Mouse (Mus musculus) lung, adult 2 months (tissue): Measurements from ENCODE around the gene Hist2h2be. TPM values are rescaled to one million over a fixed set of nuclear protein-coding genes. Genes with fewer than 3 reads are reported as not detected.
"Not testable (repeated sequence)": the region's sequence is repeated elsewhere in the genome, so short reads cannot be mapped to it uniquely, and the experiment has no call there.

Experiments
- DNase-seq: peaks from one replicate; pipeline ENCODE4 v3.0.0; 2022
- H3K4me1 ChIP-seq: fragments of 200-500 bp; 2 replicates; pipeline ENCODE4 v1.6.1; 2011; ENCODE audit warnings: low read length; ENCODE audit not compliant: control insufficient read depth, insufficient read depth
- H3K4me3 ChIP-seq: fragments of 200-500 bp; replicated peaks from 2 replicates; pipeline ENCODE3; 2011; ENCODE audit warnings: low read depth, mild to moderate bottlenecking, control low read depth, low read length; ENCODE audit errors: extremely low read depth
- CTCF ChIP-seq: fragments of 200-500 bp; IDR thresholded peaks from 2 replicates; pipeline ENCODE4 v1.5.1; 2011; ENCODE audit warnings: mild to moderate bottlenecking, low read length, control low read depth; ENCODE audit not compliant: insufficient read depth
- POLR2A ChIP-seq: fragments of 200-500 bp; IDR thresholded peaks from 2 replicates; pipeline ENCODE4 v1.6.1; 2011; ENCODE audit warnings: low read depth, mild to moderate bottlenecking, control low read depth, low read length, borderline replicate concordance; ENCODE audit errors: extremely low read depth
- WGBS: fragments of 180-500 bp; shearing (Covaris S2); methylation state at CpG from one replicate; pipeline ENCODE4 v1.1.7; 2018; 5-methylcytosine and 5-hydroxymethylcytosine counted together
- polyA plus RNA-seq: library from polyadenylated mRNA; depleted of rRNA; stranded (reverse); fragments of >200 nt; gene quantifications from 2 replicates; pipeline ENCODE4 v1.2.3, GENCODE M21; 2012; rRNA removed

Hist2h2be gene
- polyA plus RNA-seq, result 4.2 and 6.2 TPM in 2 replicates

- peak; percentile 85 for DNase-seq
- peaks cover 13% of the 10 kb centered on the region for H3K4me1 ChIP-seq
- peak within 1 kb of the TSS; percentile 95 for H3K4me3 ChIP-seq
- TF ChIP-seq POLR2A, result peak; percentile 89
- no peak for TF ChIP-seq CTCF
- under 1% methylated on average over 43 of the region's 43 CpGs for WGBS
These were observed at the start of gene Hist2h2be, which contains the start of gene Hist2h2ac for GRCm38 (mm10) chr3:96220765-96221639. Gene Hist2h2be, plus strand, starts transcription at chr3:96221119. Gene Hist2h2ac, minus strand, starts transcription at chr3:96220880.

GRCm38 (mm10) chr3:96171583-96172196 lies 49.2 kb upstream of the Hist2h2be start:
- WGBS, result 10% methylated on average over 18 of the region's 18 CpGs
- TF ChIP-seq CTCF, result no peak
- DNase-seq, result peak; percentile 28
- H3K4me1 ChIP-seq, result peaks cover 10% of the 10 kb centered on the region
- H3K4me3 ChIP-seq, result peak overlapping the region; percentile 97

GRCm38 (mm10) chr3:96172197-96173178 lies 48.4 kb upstream of the Hist2h2be start, which contains the start of gene Sf3b4:
Gene Sf3b4, plus strand, starts transcription at chr3:96172332.
- Histone ChIP-seq H3K4me1 (peaks cover 10% of the 10 kb centered on the region), H3K4me3 (peak within 1 kb of the TSS; percentile 97)
- WGBS, result under 1% methylated on average over 57 of the region's 58 CpGs
- DNase-seq, result peak; percentile 85
- peak; percentile 99 for TF ChIP-seq POLR2A
- TF ChIP-seq CTCF, result no peak

DNA sequence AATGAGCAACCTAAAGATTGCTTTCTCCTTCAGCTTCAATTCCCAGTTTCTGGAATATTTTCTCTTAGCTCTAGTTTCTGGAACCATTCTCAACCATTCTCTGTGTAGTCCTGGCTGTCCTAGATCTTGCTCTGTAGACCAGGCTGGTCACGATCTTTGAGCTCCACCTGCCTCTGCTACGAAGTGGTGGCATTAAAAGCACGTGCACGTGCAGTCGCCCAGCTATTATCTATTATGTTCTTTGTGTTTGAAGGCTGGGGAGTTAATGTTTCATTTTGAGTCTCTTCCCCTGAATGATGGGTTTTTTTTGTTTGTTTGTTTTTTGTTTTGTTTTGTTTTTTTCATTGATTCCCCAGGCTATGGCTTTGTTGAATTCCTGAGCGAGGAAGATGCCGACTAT lies 47.7 kb upstream of the Hist2h2be start:
- DNase-seq, result no peak
- WGBS, result 34% methylated on average over 7 of the region's 7 CpGs
- Histone ChIP-seq H3K4me3 (peak overlapping the region; percentile 92), H3K4me1 (peaks cover 7% of the 10 kb centered on the region)
- no peak for TF ChIP-seq POLR2A
- no peak for TF ChIP-seq CTCF

GRCm38 (mm10) chr3:96174042-96174441 lies 46.9 kb upstream of the Hist2h2be start:
- H3K4me3 ChIP-seq, DNase-seq, H3K4me1 ChIP-seq: not testable (repeated sequence)
- WGBS, result 85% methylated on average over 4 of the region's 4 CpGs

- TF ChIP-seq POLR2A (no peak), CTCF (no peak)
- Histone ChIP-seq H3K4me3 (no peak overlapping the region), H3K4me1 (peaks cover 7% of the 10 kb centered on the region)
- DNase-seq, result no peak
- 89% methylated on average over 6 of the region's 6 CpGs for WGBS
These were observed 45.7 kb upstream of the Hist2h2be start for GRCm38 (mm10) chr3:96175251-96175650.

GRCm38 (mm10) chr3:96178427-96178826 lies 42.5 kb upstream of the Hist2h2be start:
- no peak for DNase-seq
- no peak overlapping the region for H3K4me3 ChIP-seq
- 93% methylated on average over 4 of the region's 4 CpGs for WGBS
- no peaks in the 10 kb centered on the region for H3K4me1 ChIP-seq
- no peak for TF ChIP-seq CTCF
- TF ChIP-seq POLR2A, result no peak

GRCm38 (mm10) chr3:96178902-96179301 lies 42.0 kb upstream of the Hist2h2be start:
- 82% methylated on average over 2 of the region's 2 CpGs for WGBS
- DNase-seq, result no peak
- TF ChIP-seq POLR2A, result no peak
- TF ChIP-seq CTCF, result no peak
- H3K4me3 ChIP-seq, result no peak overlapping the region
- no peaks in the 10 kb centered on the region for H3K4me1 ChIP-seq

DNA sequence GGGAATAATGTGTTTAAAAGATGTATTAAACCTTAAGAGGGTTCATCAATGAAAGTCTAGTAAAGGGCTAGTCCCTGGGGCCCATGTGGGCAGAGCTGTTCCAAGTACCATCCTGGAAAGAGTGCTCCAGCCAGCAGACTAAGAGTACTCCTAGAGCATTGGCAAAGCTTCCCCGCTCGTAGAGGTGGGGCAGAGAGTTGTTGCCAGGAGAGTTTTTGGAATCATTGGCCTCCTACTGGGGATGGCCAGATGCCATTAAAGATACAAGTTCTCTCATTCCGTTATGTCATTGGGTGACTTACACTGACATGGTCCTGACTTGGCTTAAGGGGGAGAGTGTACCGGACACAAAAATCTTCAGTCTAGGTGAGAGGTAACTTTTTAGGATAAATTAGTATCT lies 41.4 kb upstream of the Hist2h2be start:
- TF ChIP-seq CTCF (no peak), POLR2A (no peak)
- WGBS, result 35% methylated on average over 4 of the region's 4 CpGs
- Histone ChIP-seq H3K4me1 (no peaks in the 10 kb centered on the region), H3K4me3 (no peak overlapping the region)
- no peak for DNase-seq
